Mouse (Mus musculus) urinary bladder, postnatal 0 days (tissue): Measurements from ENCODE around the gene Mapkap1. TPM values are rescaled to one million over a fixed set of nuclear protein-coding genes. Genes with fewer than 3 reads are reported as not detected.

Source experiments
- polyA plus RNA-seq: library from polyadenylated mRNA; unstranded; fragments of >200 nt; fragmentation: Nextera tagmentation; extraction: Ambion mirVana; gene quantifications from 2 replicates; pipeline ENCODE4 v1.2.1, GENCODE M21; 2015

The Mapkap1 gene
- 65.3 and 71.2 TPM in 2 replicates for polyA plus RNA-seq

GRCm38 (mm10) chr2:34406601-34407464, at the start of gene Mapkap1:
Gene Mapkap1, plus strand, starts transcription at chr2:34406771.

GRCm38 (mm10) chr2:34372305-34373301, 34.0 kb upstream of the Mapkap1 start, which contains the start of gene Pbx3:
Gene Pbx3, minus strand, starts transcription at chr2:34373142.

Other genes starting within 250 kb of the Mapkap1 start
- 11.2 and 13.1 TPM in 2 replicates for gene Pbx3, start 33.6 kb upstream of the Mapkap1 start, polyA plus RNA-seq